Comparison of ENCODE assay signal across 10 mouse cellular contexts in genomic region chrX:104461755-104462154, GRCm38 (mm10). TPM values are rescaled to one million over a fixed set of nuclear protein-coding genes. Genes with fewer than 3 reads are reported as not detected.
DNase-seq lines count a peak whose midpoint lies in the region; ATAC-seq and TF ChIP-seq lines count a peak whose summit lies in the region.
"Had no signal": no experiment of that assay in that cellular context is flagged by ENCODE, and none has a peak within 500 bp of the region (broad histone marks: within the 10 kb centered on the region; RNA-seq: fewer than 3 reads in every experiment).

No protein-coding gene starts in this region.

- H3K4me3 ChIP-seq in heart, embryonic 12.5 days, result no peak overlapping the region
- no peak overlapping the region for H3K4me3 ChIP-seq in lung, postnatal 0 days (ENCODE audit: low read depth, low read length)

- no peak overlapping the region for H3K27ac ChIP-seq in heart, embryonic 12.5 days (ENCODE audit: poor library complexity, severe bottlenecking)
- no peak overlapping the region for H3K27ac ChIP-seq in lung, postnatal 0 days (ENCODE audit: low read length)

- H3K27me3 ChIP-seq in heart, embryonic 12.5 days (replicated peaks), result no peaks in the 10 kb centered on the region
- no peaks in the 10 kb centered on the region for H3K27me3 ChIP-seq in lung, postnatal 0 days (replicated peaks; ENCODE audit: insufficient read depth, low read length)

- H3K9ac ChIP-seq in heart, embryonic 12.5 days, result no peak overlapping the region
- no peak overlapping the region for H3K9ac ChIP-seq in lung, postnatal 0 days (replicated peaks; ENCODE audit: low read depth)

- H3K36me3 ChIP-seq in heart, embryonic 12.5 days, result no peaks in the 10 kb centered on the region
- H3K36me3 ChIP-seq in lung, postnatal 0 days (ENCODE audit: insufficient read depth, low read length), result no peaks in the 10 kb centered on the region

- no peaks in the 10 kb centered on the region for H3K4me1 ChIP-seq in heart, embryonic 12.5 days (replicated peaks)
- no peaks in the 10 kb centered on the region for H3K4me1 ChIP-seq in lung, postnatal 0 days (ENCODE audit: insufficient read depth, low read depth, low read length)

- DNase-seq in heart, adult 8-10 months (ENCODE audit: low spot score), result peak; percentile 21
- DNase-seq in ES-CJ7 (ENCODE audit: low read depth, low spot score), result peak; percentile 5
- peak; percentile 22 to 36 for DNase-seq in adrenal gland, postnatal 36 days
- peak; percentile 69 for DNase-seq in lung, postnatal 0 days (ENCODE audit: low spot score)
- DNase-seq in B cell, adult 2 months, result no peak
- DNase-seq in right cerebral cortex, postnatal 10 days (ENCODE audit: low spot score in 2 of 2), result no peak
- no peak for DNase-seq in ovary, adult 18-20 months (ENCODE audit: low spot score)
- DNase-seq: left cerebral cortex, postnatal 4 days; right cerebral cortex, adult 18-20 months had no signal

- 41% methylated on average over 2 of the region's 2 CpGs for WGBS in heart, embryonic 12.5 days
- whole genome bisulfite sequencing in lung, postnatal 0 days, result 26% methylated on average over 2 of the region's 2 CpGs

- TF ChIP-seq EP300 in lung, postnatal 0 days (IDR thresholded peaks at IDR 0.05), result no peak

- no peaks in the 10 kb centered on the region for H3K9me3 ChIP-seq in heart, embryonic 12.5 days (replicated peaks)
- H3K9me3 ChIP-seq in lung, postnatal 0 days (ENCODE audit: low read length), result no peaks in the 10 kb centered on the region

- no peak for TF ChIP-seq CTCF in lung, postnatal 0 days (IDR thresholded peaks at IDR 0.05)

- H3K4me2 ChIP-seq in heart, embryonic 12.5 days, result no peak overlapping the region
- no peak overlapping the region for H3K4me2 ChIP-seq in lung, postnatal 0 days (replicated peaks; ENCODE audit: low read depth, low read length)

- no peak for ATAC-seq in heart, embryonic 12.5 days (ENCODE audit: insufficient number of reproducible peaks, low FRiP score)
- ATAC-seq in lung, postnatal 0 days, result peak; percentile 64

RNA-seq across cellular contexts. Expression of gene Uprt, which starts 20.9 kb away (rescaled TPM):
- total RNA-seq in heart, adult 8-10 months (2022), result 10 to 100 TPM in 2 of 4 experiments, 1 to 10 TPM in 2; 8.9 to 13.0 (median 10.3) TPM
- polyA plus RNA-seq in heart, embryonic 12.5 days (2016; fragmentation: Nextera tagmentation; extraction: Ambion mirVana), result 1.6 and 2.5 TPM in 2 replicates
- total RNA-seq in adrenal gland, postnatal 36 days (2021), result 10 to 100 TPM; 14.7 to 18.4 TPM
- polyA plus RNA-seq in lung, postnatal 0 days (2015; fragmentation: Nextera tagmentation; extraction: Ambion mirVana), result 0.53 and 0.80 TPM in 2 replicates

RNA-seq across cellular contexts. Expression of gene Abcb7, which starts 48.1 kb away (rescaled TPM):
- total RNA-seq in heart, adult 8-10 months (2022), result 10 to 100 TPM; 31.3 to 39.9 (median 36.2) TPM
- polyA plus RNA-seq in heart, embryonic 12.5 days (2016; fragmentation: Nextera tagmentation; extraction: Ambion mirVana), result 13.2 and 13.6 TPM in 2 replicates
- total RNA-seq in adrenal gland, postnatal 36 days (2021), result 10 to 100 TPM; 28.6 to 33.5 TPM
- 3.4 and 3.9 TPM in 2 replicates for polyA plus RNA-seq in lung, postnatal 0 days (2015; fragmentation: Nextera tagmentation; extraction: Ambion mirVana)

Comparison
In these comparisons a context has a peak if more than half of its experiments do, and no peak if none do; other contexts are left out.
1. DNase-seq: peak in heart, adult 8-10 months (single experiment), ES-CJ7 (single experiment), adrenal gland, postnatal 36 days (2 of 2) and lung, postnatal 0 days (single experiment); none in B cell, adult 2 months (0 of 2), right cerebral cortex, postnatal 10 days (0 of 2) and ovary, adult 18-20 months (single experiment).